Mouse (Mus musculus) heart, embryonic 15.5 days (tissue): Measurements from ENCODE around the gene Krtap14. TPM values are rescaled to one million over a fixed set of nuclear protein-coding genes. Genes with fewer than 3 reads are reported as not detected.

Experiments
- ATAC-seq: fragments of 200-750 bp; cut with Nextera tagmentation; replicated peaks from 2 replicates; pipeline ENCODE4 v1.8.0; 2017; ENCODE audit warnings: low read depth, moderate TSS enrichment; ENCODE audit not compliant: insufficient number of reproducible peaks, insufficient read depth, low FRiP score
- H3K27ac ChIP-seq: fragments of 300-500 bp; sonication (generic); 2 replicates; pipeline ENCODE4 v1.5.1; 2015; ENCODE audit warnings: mild to moderate bottlenecking, inconsistent platforms
- H3K27me3 ChIP-seq: fragments of 300-500 bp; sonication (generic); 2 replicates; pipeline ENCODE4 v1.6.1; 2015; ENCODE audit warnings: inconsistent platforms
- H3K36me3 ChIP-seq: fragments of 300-500 bp; sonication (generic); 2 replicates; pipeline ENCODE4 v1.6.1; 2015; ENCODE audit warnings: mild to moderate bottlenecking, inconsistent platforms
- H3K4me1 ChIP-seq: fragments of 300-500 bp; sonication (generic); replicated peaks from 2 replicates; pipeline ENCODE4 v1.6.1; 2015; ENCODE audit warnings: inconsistent platforms
- H3K4me2 ChIP-seq: fragments of 300-500 bp; sonication (generic); 2 replicates; pipeline ENCODE4 v1.6.1; 2015; ENCODE audit warnings: inconsistent platforms, mild to moderate bottlenecking, moderate library complexity
- H3K4me3 ChIP-seq: fragments of 300-500 bp; sonication (generic); 2 replicates; pipeline ENCODE4 v1.5.1; 2015; ENCODE audit warnings: mild to moderate bottlenecking, inconsistent platforms
- H3K9ac ChIP-seq: fragments of 300-500 bp; sonication (generic); 2 replicates; pipeline ENCODE4 v1.6.1; 2015; ENCODE audit warnings: mild to moderate bottlenecking, inconsistent platforms
- H3K9me3 ChIP-seq: fragments of 300-500 bp; sonication (generic); replicated peaks from 2 replicates; pipeline ENCODE4 v1.6.1; 2016; ENCODE audit warnings: inconsistent platforms
- WGBS: fragments of 180-500 bp; shearing (Covaris S2); methylation state at CpG from one replicate; pipeline ENCODE4 v1.1.7; 2015; ENCODE audit warnings: mixed read lengths; 5-methylcytosine and 5-hydroxymethylcytosine counted together
- polyA plus RNA-seq: library from polyadenylated mRNA; unstranded; fragments of >200 nt; fragmentation: Nextera tagmentation; extraction: Ambion mirVana; gene quantifications from 2 replicates; pipeline ENCODE4 v1.2.1, GENCODE M21; 2015

Gene Krtap14
- polyA plus RNA-seq, 1 experiment from 2014 or later, result not detected

DNA sequence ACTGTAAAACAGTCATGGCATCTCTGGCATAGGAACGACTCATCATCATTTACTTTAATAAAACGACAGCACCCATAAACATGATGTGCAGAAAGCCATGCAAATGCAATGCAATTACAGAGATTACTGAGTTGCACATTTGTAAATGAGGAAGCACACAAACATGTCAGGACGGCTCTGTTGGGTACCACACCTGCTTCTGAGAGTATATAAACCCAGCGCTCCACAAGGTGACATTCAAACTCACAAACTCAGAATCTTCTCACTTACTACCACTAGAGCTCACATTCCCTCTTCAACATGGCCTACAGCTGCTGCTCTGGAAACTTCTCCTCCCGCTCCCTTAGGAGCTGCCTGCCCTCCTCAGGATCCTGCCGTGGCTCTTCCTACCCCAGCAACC is 48.3 kb downstream of the Krtap14 start, which contains the start of gene Gm5965:
Gm5965 (plus strand) TSS at position 301 of the 400 bp plus-strand sequence.
- Histone ChIP-seq H3K4me1 (no peaks in the 10 kb centered on the region), H3K36me3 (no peaks in the 10 kb centered on the region), H3K27ac (no peak within 1 kb of the TSS), H3K9ac (no peak within 1 kb of the TSS), H3K9me3 (no peaks in the 10 kb centered on the region; the same call in 1 of the 2 replicates), H3K4me2 (no peak within 1 kb of the TSS), H3K4me3 (no peak within 1 kb of the TSS), H3K27me3 (no peaks in the 10 kb centered on the region)
- 77% methylated on average over 6 of the region's 6 CpGs for WGBS
- ATAC-seq, result no peak

DNA sequence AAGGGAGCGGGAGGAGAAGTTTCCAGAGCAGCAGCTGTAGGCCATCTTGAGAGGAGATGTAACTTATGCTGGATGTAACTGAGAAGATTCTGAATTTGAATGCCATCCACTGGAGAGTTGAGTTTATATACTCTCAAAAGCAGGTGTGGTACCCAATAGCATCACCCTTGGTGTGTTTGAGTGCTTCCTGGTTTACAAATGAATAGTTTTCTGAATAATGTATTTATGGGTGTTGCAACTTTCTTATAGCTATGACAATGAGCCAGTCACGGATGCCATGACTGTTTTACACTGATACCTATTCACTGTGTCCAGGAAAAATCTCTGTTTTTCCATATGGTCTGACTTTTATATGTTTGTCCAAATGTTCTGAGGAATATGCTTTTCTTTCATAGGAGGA is 51.8 kb downstream of the Krtap14 start, which contains the start of gene 2310057N15Rik:
2310057N15Rik (minus strand) TSS at position 101 of the 400 bp plus-strand sequence.
- no peaks in the 10 kb centered on the region for H3K4me1 ChIP-seq
- no peak within 1 kb of the TSS for H3K4me3 ChIP-seq
- H3K27ac ChIP-seq, result no peak within 1 kb of the TSS
- H3K27me3 ChIP-seq, result no peaks in the 10 kb centered on the region
- H3K9me3 ChIP-seq, result no peaks in the 10 kb centered on the region; the same call in 1 of the 2 replicates
- no peaks in the 10 kb centered on the region for H3K36me3 ChIP-seq
- no peak within 1 kb of the TSS for H3K9ac ChIP-seq
- ATAC-seq, result no peak
- WGBS, result 77% methylated on average over 2 of the region's 2 CpGs
- no peak within 1 kb of the TSS for H3K4me2 ChIP-seq

Other genes starting within 250 kb of the Krtap14 start
- not detected in 2 replicates for gene Krtap24-1, start 213.9 kb downstream of the Krtap14 start, polyA plus RNA-seq
- gene 2310079G19Rik, start 198.5 kb downstream of the Krtap14 start, polyA plus RNA-seq, result not detected in 2 replicates
- not detected in 2 replicates for gene Krtap26-1, start 178.3 kb downstream of the Krtap14 start, polyA plus RNA-seq
- not detected in 2 replicates for gene Krtap27-1, start 154.5 kb downstream of the Krtap14 start, polyA plus RNA-seq
- gene 2310061N02Rik, start 118.2 kb downstream of the Krtap14 start, polyA plus RNA-seq, result not detected in 2 replicates
- gene Krtap13-1, start 97.3 kb downstream of the Krtap14 start, polyA plus RNA-seq, result not detected in 2 replicates
- gene Krtap13, start 74.5 kb downstream of the Krtap14 start, polyA plus RNA-seq, result not detected in 2 replicates
- gene 2310034C09Rik, start 67.3 kb downstream of the Krtap14 start, polyA plus RNA-seq, result not detected in 2 replicates
- gene 2310057N15Rik, start 51.9 kb downstream of the Krtap14 start, polyA plus RNA-seq, result not detected in 2 replicates
- not detected in 2 replicates for gene Gm5965, start 48.2 kb downstream of the Krtap14 start, polyA plus RNA-seq
- gene Gm20741, start 13.9 kb downstream of the Krtap14 start, polyA plus RNA-seq, result not detected in 2 replicates
- not detected in 2 replicates for gene Krtap15, start 5.9 kb downstream of the Krtap14 start, polyA plus RNA-seq
- gene Krtap19-1, start 43.3 kb upstream of the Krtap14 start, polyA plus RNA-seq, result not detected in 2 replicates
- gene Krtap19-2, start 48.1 kb upstream of the Krtap14 start, polyA plus RNA-seq, result not detected in 2 replicates
- gene Krtap19-3, start 51.9 kb upstream of the Krtap14 start, polyA plus RNA-seq, result not detected in 2 replicates
- not detected in 2 replicates for gene Krtap19-4, start 58.9 kb upstream of the Krtap14 start, polyA plus RNA-seq
- not detected in 2 replicates for gene Krtap19-5, start 70.3 kb upstream of the Krtap14 start, polyA plus RNA-seq
- gene Krtap19-9b, start 106.1 kb upstream of the Krtap14 start, polyA plus RNA-seq, result not detected in 2 replicates
- gene Krtap16-3, start 136.7 kb upstream of the Krtap14 start, polyA plus RNA-seq, result not detected in 2 replicates
- gene Krtap22-2, start 184.6 kb upstream of the Krtap14 start, polyA plus RNA-seq, result not detected in 2 replicates
- not detected in 2 replicates for gene Gm10229, start 189.1 kb upstream of the Krtap14 start, polyA plus RNA-seq
- not detected in 2 replicates for gene Krtap6-1, start 205.6 kb upstream of the Krtap14 start, polyA plus RNA-seq
- not detected in 2 replicates for gene Gm10228, start 215.3 kb upstream of the Krtap14 start, polyA plus RNA-seq
- not detected in 2 replicates for gene Krtap6-5, start 221.7 kb upstream of the Krtap14 start, polyA plus RNA-seq
- not detected in 2 replicates for gene 1110025L11Rik, start 237.9 kb upstream of the Krtap14 start, polyA plus RNA-seq